Mouse (Mus musculus) gastrocnemius, postnatal 25 days (tissue): Measurements from ENCODE around the gene Olfr1391. TPM values are rescaled to one million over a fixed set of nuclear protein-coding genes. Genes with fewer than 3 reads are reported as not detected.
"Not testable (repeated sequence)": the region's sequence is repeated elsewhere in the genome, so short reads cannot be mapped to it uniquely, and the experiment has no call there.

Experiments used
- DNase-seq: peaks from one replicate; pipeline ENCODE4 v3.0.0; 2022
- long read RNA-seq, 2 experiments: library from polyadenylated mRNA; stranded (forward); transcript quantifications; one replicate each; pipeline ENCODE4 v2.0.0; 2021
- total RNA-seq, 2 experiments: library from RNA; stranded (reverse); gene quantifications; 1 replicate in 1 of 2; 2 replicates in 1 of 2; pipeline ENCODE4 v1.2.3; 2021

Gene Olfr1391
- not detected for total RNA-seq
- long read RNA-seq, experiment 1, result 0 reads
- long read RNA-seq, experiment 2, result 0 reads

GRCm38 (mm10) chr11:49322442-49322841 is at the start of gene Olfr1391:
Olfr1391 (plus strand) TSS chr11:49322742.
- no peak for DNase-seq

- no peak for DNase-seq
Observed at GRCm38 (mm10) chr11:49273834-49274519, 48.6 kb upstream of the Olfr1391 start.

GRCm38 (mm10) chr11:49278222-49278621 is 44.3 kb upstream of the Olfr1391 start, which contains the start of gene Olfr1393:
Olfr1393 (plus strand) TSS chr11:49278304.
- DNase-seq, result no peak

GRCm38 (mm10) chr11:49284982-49285381 is 37.6 kb upstream of the Olfr1391 start, which contains the start of gene Olfr1392:
Olfr1392 (plus strand) TSS chr11:49285282.
- DNase-seq, result not testable (repeated sequence)

- no peak for DNase-seq
Observed at GRCm38 (mm10) chr11:49287251-49287650, 35.3 kb upstream of the Olfr1391 start.

GRCm38 (mm10) chr11:49292777-49293176 is 29.8 kb upstream of the Olfr1391 start:
- no peak for DNase-seq

- no peak for DNase-seq
Observed at GRCm38 (mm10) chr11:49304441-49304840, 18.1 kb upstream of the Olfr1391 start, which contains the start of gene Olfr10. Olfr10 (plus strand) TSS chr11:49304741.

GRCm38 (mm10) chr11:49308547-49308946 is 14.0 kb upstream of the Olfr1391 start:
- not testable (repeated sequence) for DNase-seq

GRCm38 (mm10) chr11:49326726-49327125 is 4.2 kb downstream of the Olfr1391 start:
- no peak for DNase-seq

GRCm38 (mm10) chr11:49329686-49330085 is 7.1 kb downstream of the Olfr1391 start:
- DNase-seq, result no peak

- no peak for DNase-seq
Observed at GRCm38 (mm10) chr11:49334888-49335287, 12.3 kb downstream of the Olfr1391 start, which contains the start of gene Olfr1390. Olfr1390 (plus strand) TSS chr11:49335188.

- no peak for DNase-seq
Observed at GRCm38 (mm10) chr11:49337150-49337832, 14.7 kb downstream of the Olfr1391 start.

Other genes with a start within 250 kb of the Olfr1391 start
- 1 to 10 TPM in 1 of 2 experiments, under 1 TPM in 1; 0.56 to 1.1 TPM for gene Ifi47, start 246.2 kb upstream of the Olfr1391 start, total RNA-seq
- gene Olfr1396, start 207.9 kb upstream of the Olfr1391 start, total RNA-seq, result not detected
- not detected for gene Olfr1395, start 180.5 kb upstream of the Olfr1391 start, total RNA-seq
- gene Olfr1394, start 168.4 kb upstream of the Olfr1391 start, total RNA-seq, result not detected
- gene Btnl9, start 135.6 kb upstream of the Olfr1391 start, total RNA-seq, result 1 to 10 TPM; 1.6 to 3.5 TPM
- gene Zfp62, start 119.5 kb upstream of the Olfr1391 start, total RNA-seq, result 10 to 100 TPM; 20.3 to 22.8 TPM
- 10 to 100 TPM; 33.7 to 33.9 TPM for gene Mgat1, start 78.6 kb upstream of the Olfr1391 start, total RNA-seq
- under 1 TPM in 1 of 2 experiments, not detected in 1; 0.08 TPM for gene Olfr1393, start 44.4 kb upstream of the Olfr1391 start, total RNA-seq
- not detected for gene Olfr1392, start 37.5 kb upstream of the Olfr1391 start, total RNA-seq
- not detected for gene Olfr10, start 18.0 kb upstream of the Olfr1391 start, total RNA-seq
- not detected for gene Olfr1390, start 12.4 kb downstream of the Olfr1391 start, total RNA-seq
- not detected for gene Olfr1389, start 100.3 kb downstream of the Olfr1391 start, total RNA-seq
- gene Olfr1388, start 113.9 kb downstream of the Olfr1391 start, total RNA-seq, result under 1 TPM in 1 of 2 experiments, not detected in 1; 0.08 TPM
- gene Olfr1387, start 132.6 kb downstream of the Olfr1391 start, total RNA-seq, result not detected
- not detected for gene Olfr1386, start 142.3 kb downstream of the Olfr1391 start, total RNA-seq
- gene Olfr1385, start 166.3 kb downstream of the Olfr1391 start, total RNA-seq, result not detected
- gene Olfr1384, start 184.0 kb downstream of the Olfr1391 start, total RNA-seq, result not detected
- gene Olfr1383, start 196.9 kb downstream of the Olfr1391 start, total RNA-seq, result under 1 TPM in 1 of 2 experiments, not detected in 1; 0.29 TPM
- not detected for gene Olfr1382, start 205.5 kb downstream of the Olfr1391 start, total RNA-seq
- gene Olfr1381, start 220.7 kb downstream of the Olfr1391 start, total RNA-seq, result not detected
- gene Olfr1380, start 234.1 kb downstream of the Olfr1391 start, total RNA-seq, result not detected